Comparison of ENCODE assay signal across 20 mouse cellular contexts in genomic region chr19:32675766-32676165, GRCm38 (mm10).
"Had no signal": no experiment of that assay in that cellular context is flagged by ENCODE, and none has a peak within 500 bp of the region (broad histone marks: within the 10 kb centered on the region; RNA-seq: fewer than 3 reads in every experiment).

No protein-coding gene starts in this region.

- H3K4me2 ChIP-seq: lung, embryonic 15.5 days; midbrain, embryonic 11.5 days; midbrain, embryonic 13.5 days; midbrain, embryonic 15.5 days; neural tube, embryonic 13.5 days; neural tube, embryonic 15.5 days; stomach, embryonic 15.5 days had no signal

- DNase-seq: liver, postnatal 0 days; lung, adult 2 months; lung, postnatal 14 days; lung, postnatal 36 days; right cerebral cortex, postnatal 14 days; thymus, adult 2 months; thymus, postnatal 25 days; thymus, postnatal 4 days had no signal

- H3K27me3 ChIP-seq: lung, embryonic 15.5 days; megakaryocyte, embryonic 14.5 days; midbrain, embryonic 13.5 days; midbrain, embryonic 15.5 days; neural tube, embryonic 13.5 days; neural tube, embryonic 15.5 days; stomach, embryonic 15.5 days had no signal

- H3K9me3 ChIP-seq: lung, embryonic 15.5 days; megakaryocyte, embryonic 14.5 days; midbrain, embryonic 13.5 days; midbrain, embryonic 15.5 days; neural tube, embryonic 13.5 days; neural tube, embryonic 15.5 days; stomach, embryonic 15.5 days had no signal

- H3K4me3 ChIP-seq: lung, embryonic 15.5 days; megakaryocyte, embryonic 14.5 days; midbrain, embryonic 13.5 days; midbrain, embryonic 15.5 days; myocyte; neural tube, embryonic 13.5 days; neural tube, embryonic 15.5 days; stomach, embryonic 15.5 days had no signal

- ATAC-seq: liver, postnatal 0 days; lung, postnatal 0 days; midbrain, embryonic 13.5 days; midbrain, embryonic 15.5 days had no signal

- H3K27ac ChIP-seq: lung, embryonic 15.5 days; macrophage; midbrain, embryonic 13.5 days; midbrain, embryonic 15.5 days; neural tube, embryonic 13.5 days; neural tube, embryonic 15.5 days; stomach, embryonic 15.5 days; stomach, postnatal 0 days had no signal

- H3K4me1 ChIP-seq: lung, embryonic 15.5 days; megakaryocyte, embryonic 14.5 days; midbrain, embryonic 13.5 days; midbrain, embryonic 15.5 days; neural tube, embryonic 13.5 days; neural tube, embryonic 15.5 days; stomach, embryonic 15.5 days had no signal

- H3K9ac ChIP-seq: liver, postnatal 0 days; lung, embryonic 15.5 days; midbrain, embryonic 13.5 days; midbrain, embryonic 15.5 days; neural tube, embryonic 13.5 days; neural tube, embryonic 15.5 days; stomach, embryonic 15.5 days had no signal
